Mouse (Mus musculus) spleen, adult 2 months (tissue): ENCODE measurements around the gene 1700025G04Rik.

Experiments
- CTCF ChIP-seq: fragments of 200-500 bp; IDR thresholded peaks from 2 replicates; pipeline ENCODE4 v1.5.1; 2011; ENCODE audit warnings: mild to moderate bottlenecking, inconsistent platforms; ENCODE audit not compliant: insufficient read depth, insufficient read length, insufficient replicate concordance; ENCODE audit errors: extremely low read depth
- POLR2A ChIP-seq: fragments of 200-500 bp; IDR thresholded peaks from 2 replicates; pipeline ENCODE4 v1.6.1; 2011; ENCODE audit warnings: low read depth, low read length, inconsistent platforms

DNA sequence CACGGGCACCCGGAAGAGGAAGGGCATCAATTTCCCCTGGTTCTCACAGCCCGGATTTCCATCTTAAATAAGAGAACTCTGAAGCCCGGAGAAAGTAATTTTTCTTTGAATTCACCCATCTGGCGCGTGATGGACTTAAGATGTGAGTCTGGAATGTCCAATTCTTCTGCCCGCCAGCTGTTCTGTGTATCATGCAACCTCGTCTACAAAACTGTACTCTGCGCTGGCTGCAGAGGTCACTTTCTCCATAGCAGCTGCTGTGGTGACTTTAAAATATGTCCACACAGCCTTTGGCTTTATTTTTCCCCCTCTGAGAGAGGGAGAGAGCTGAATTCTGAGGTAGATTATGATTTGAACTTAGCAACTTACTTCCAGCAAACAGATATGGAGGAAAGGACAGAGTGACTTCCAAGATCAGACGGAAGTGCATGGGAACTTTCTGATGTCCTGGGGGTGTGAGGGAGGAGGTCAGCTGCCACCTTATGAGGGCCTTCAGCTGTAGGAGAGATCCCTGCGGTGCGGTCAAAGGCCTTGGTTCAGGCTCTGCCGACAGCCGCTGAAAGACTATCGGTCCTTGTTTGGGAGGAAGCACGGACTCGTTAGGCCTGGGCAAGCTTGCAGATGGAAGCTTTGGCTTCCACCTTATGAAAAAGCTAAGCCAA is 226.7 kb downstream of the 1700025G04Rik start:
- no peak for TF ChIP-seq CTCF
- TF ChIP-seq POLR2A, result no peak
